Mouse (Mus musculus): Measurements from ENCODE around the gene Gm13287.

DNA sequence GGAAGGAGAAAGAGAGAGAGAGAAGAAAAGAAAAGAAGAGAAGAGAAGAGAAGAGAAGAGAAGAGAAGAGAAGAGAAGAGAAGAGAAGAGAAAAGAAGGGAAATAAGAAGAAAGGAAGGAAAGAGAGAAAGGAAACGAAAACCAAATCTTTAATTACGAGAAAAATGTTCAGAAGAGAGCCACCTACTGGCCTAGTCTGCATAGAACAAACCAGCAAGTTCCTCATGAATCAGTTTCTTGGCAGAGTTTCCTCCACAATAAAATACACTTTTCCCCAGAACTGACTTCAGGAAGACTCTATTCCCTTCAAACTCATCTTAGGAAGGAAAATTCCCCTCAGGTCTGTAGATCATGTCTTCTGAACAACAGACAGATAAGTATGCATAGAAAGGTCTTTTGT is 42.3 kb downstream of the Gm13287 start:
- no peak for TF ChIP-seq CTCF (IDR thresholded peaks at IDR 0.05; ENCODE audit: control insufficient read depth, insufficient read depth, insufficient replicate concordance, low read depth, low read length)
- no peak for TF ChIP-seq POLR2A (IDR thresholded peaks at IDR 0.05; ENCODE audit: control insufficient read depth, low read depth, low read length)
